ENCODE assay signal across 8 mouse cellular contexts in the genomic region with DNA sequence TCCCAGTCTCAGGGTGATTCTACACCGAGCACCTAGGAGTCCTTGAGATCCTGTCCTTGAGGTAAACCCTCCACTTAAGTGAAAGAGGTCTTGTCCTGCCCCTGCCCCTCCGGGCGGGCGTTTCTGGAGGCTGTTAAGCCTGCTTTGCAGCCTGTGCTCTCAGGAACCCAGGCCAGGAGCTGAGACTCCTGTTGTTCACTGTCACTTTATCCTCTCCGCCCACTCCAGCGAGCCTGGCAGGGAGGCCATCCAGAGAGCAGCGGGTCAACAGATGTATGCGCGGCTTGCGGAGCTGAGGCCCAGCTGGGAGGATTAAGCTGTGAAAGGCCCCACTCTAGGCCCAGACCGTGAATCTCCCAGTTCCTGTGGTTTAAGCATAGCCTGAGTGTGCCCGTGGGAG.
DNase-seq lines count a peak whose midpoint lies in the region; ATAC-seq and TF ChIP-seq lines count a peak whose summit lies in the region.

No protein-coding gene starts in this region.

- no peaks in the 10 kb centered on the region for H3K36me3 ChIP-seq in heart, embryonic 13.5 days
- H3K36me3 ChIP-seq in heart, embryonic 12.5 days: no peaks in the 10 kb centered on the region
- H3K36me3 ChIP-seq in E14TG2a.4 (ENCODE audit: insufficient read depth, low read length): no peaks in the 10 kb centered on the region
- no peaks in the 10 kb centered on the region for H3K36me3 ChIP-seq in lung, embryonic 15.5 days

- H3K27ac ChIP-seq in heart, embryonic 13.5 days (replicated peaks): peak overlapping the region; percentile 10; the same call in 1 of the 2 replicates
- H3K27ac ChIP-seq in heart, embryonic 12.5 days (ENCODE audit: poor library complexity, severe bottlenecking): no peak overlapping the region
- H3K27ac ChIP-seq in lung, embryonic 15.5 days: no peak overlapping the region

- no peak overlapping the region for H3K4me3 ChIP-seq in heart, embryonic 13.5 days
- H3K4me3 ChIP-seq in heart, embryonic 12.5 days: no peak overlapping the region
- 0 out of 2 replicates have a peak overlapping the region, but pooled peaks have one; percentile 20 for H3K4me3 ChIP-seq in E14TG2a.4 (replicated peaks; ENCODE audit: low read length)
- H3K4me3 ChIP-seq in lung, embryonic 15.5 days: no peak overlapping the region

- no peak for TF ChIP-seq CTCF in E14TG2a.4 (conservative IDR thresholded peaks at IDR 0.05; ENCODE audit: low read length)

- H3K9me3 ChIP-seq in heart, embryonic 13.5 days: no peaks in the 10 kb centered on the region
- no peaks in the 10 kb centered on the region for H3K9me3 ChIP-seq in heart, embryonic 12.5 days (replicated peaks)
- H3K9me3 ChIP-seq in E14TG2a.4 (ENCODE audit: low read length): peaks cover 13% of the 10 kb centered on the region
- H3K9me3 ChIP-seq in lung, embryonic 15.5 days: no peaks in the 10 kb centered on the region

- no peak for ATAC-seq in heart, embryonic 13.5 days (ENCODE audit: extremely low read depth, insufficient number of reproducible peaks, low FRiP score, low TSS enrichment)
- ATAC-seq in heart, embryonic 12.5 days (ENCODE audit: insufficient number of reproducible peaks, low FRiP score): no peak
- peak; percentile 57; the same call in 1 of the 2 replicates for ATAC-seq in lung, embryonic 15.5 days (ENCODE audit: borderline replicate concordance, extremely low read depth, low FRiP score, low TSS enrichment)

- 0 out of 2 replicates have a peak overlapping the region, but pooled peaks have one; percentile 6 for H3K9ac ChIP-seq in heart, embryonic 13.5 days
- no peak overlapping the region for H3K9ac ChIP-seq in heart, embryonic 12.5 days
- no peak overlapping the region for H3K9ac ChIP-seq in lung, embryonic 15.5 days

- 0 out of 2 replicates have a peak, but pooled peaks cover 5% of the 10 kb centered on the region for H3K27me3 ChIP-seq in heart, embryonic 13.5 days (replicated peaks)
- H3K27me3 ChIP-seq in heart, embryonic 12.5 days (replicated peaks): no peaks in the 10 kb centered on the region
- H3K27me3 ChIP-seq in E14TG2a.4 (ENCODE audit: insufficient read depth, low read length): peaks cover 19% of the 10 kb centered on the region; the same call in 1 of the 2 replicates
- H3K27me3 ChIP-seq in lung, embryonic 15.5 days: no peaks in the 10 kb centered on the region

- no peak overlapping the region for H3K4me2 ChIP-seq in heart, embryonic 13.5 days
- H3K4me2 ChIP-seq in heart, embryonic 12.5 days: no peak overlapping the region
- H3K4me2 ChIP-seq in lung, embryonic 15.5 days: peak overlapping the region; percentile 47

- peaks cover 40% of the 10 kb centered on the region for H3K4me1 ChIP-seq in heart, embryonic 13.5 days
- H3K4me1 ChIP-seq in heart, embryonic 12.5 days (replicated peaks): peaks cover 34% of the 10 kb centered on the region
- peaks cover 20% of the 10 kb centered on the region for H3K4me1 ChIP-seq in E14TG2a.4 (replicated peaks; ENCODE audit: low read depth, low read length)
- peaks cover 16% of the 10 kb centered on the region for H3K4me1 ChIP-seq in lung, embryonic 15.5 days

- DNase-seq in embryo, embryonic 11 days: peak; percentile 72
- DNase-seq in yolk sac, embryonic 10.5 days (ENCODE audit: low spot score): peak; percentile 40
- DNase-seq in B cell, adult 2 months: no peak
- no peak for DNase-seq in spleen, postnatal 14 days (ENCODE audit: low spot score in 2 of 2)

- WGBS in heart, embryonic 13.5 days: 21% methylated on average over 12 of the region's 12 CpGs
- 16% methylated on average over 12 of the region's 12 CpGs for WGBS in heart, embryonic 12.5 days
- 13% methylated on average over 12 of the region's 12 CpGs for WGBS in lung, embryonic 15.5 days

Comparison
In these comparisons a context has a peak if more than half of its experiments do, and no peak if none do; other contexts are left out.
1. DNase-seq: peak in embryo, embryonic 11 days (single experiment) and yolk sac, embryonic 10.5 days (single experiment); none in B cell, adult 2 months (0 of 2) and spleen, postnatal 14 days (0 of 2).